Mouse (Mus musculus) spleen, postnatal 10 days (tissue): Measurements from ENCODE around the gene Polr1c.

Experiments used
- DNase-seq, 2 experiments: peaks; one replicate each; pipeline ENCODE4 v3.0.0; 2021 to 2022; ENCODE audit warnings: low spot score in 2 of 2

Gene Polr1c

DNA sequence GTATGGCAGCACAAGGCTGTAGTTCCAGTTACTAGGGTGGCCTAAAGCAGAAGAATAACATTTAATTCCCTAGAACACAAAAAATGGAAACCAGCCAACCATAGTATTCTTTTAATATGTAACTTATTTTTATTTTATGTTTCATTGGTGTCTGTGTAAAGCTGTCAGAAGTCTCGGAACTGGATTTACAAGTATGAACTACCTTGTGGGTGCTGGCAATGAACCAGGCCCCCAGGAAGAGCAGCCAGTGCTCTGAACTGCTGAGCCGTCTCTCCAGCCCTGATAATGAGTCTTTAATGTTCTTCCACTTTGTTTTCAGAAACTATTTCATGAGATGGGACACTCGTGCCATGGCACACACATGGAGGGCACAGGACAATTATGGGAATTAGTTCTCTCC lies 37.3 kb downstream of the Polr1c start:
- no peak for DNase-seq

DNA sequence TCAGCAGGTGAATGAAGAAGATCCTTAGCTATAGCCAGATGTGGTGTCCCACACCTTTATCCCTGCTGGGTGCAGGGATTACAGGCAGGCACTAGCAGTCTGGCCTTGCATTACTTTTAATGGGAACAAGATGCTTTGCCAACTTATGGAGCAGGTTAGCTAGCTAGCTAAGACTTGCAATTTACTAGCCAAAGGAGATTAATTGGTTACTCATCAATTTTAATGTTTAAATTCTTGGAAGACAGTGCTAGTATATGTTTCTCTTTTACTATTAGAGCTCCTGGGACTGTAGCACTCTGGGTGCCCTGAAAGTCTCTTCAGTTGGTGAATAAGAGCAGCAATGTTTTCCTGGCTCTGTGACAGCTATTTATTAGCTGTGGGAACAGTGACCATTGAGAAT lies 41.2 kb downstream of the Polr1c start:
- DNase-seq, result no peak

DNA sequence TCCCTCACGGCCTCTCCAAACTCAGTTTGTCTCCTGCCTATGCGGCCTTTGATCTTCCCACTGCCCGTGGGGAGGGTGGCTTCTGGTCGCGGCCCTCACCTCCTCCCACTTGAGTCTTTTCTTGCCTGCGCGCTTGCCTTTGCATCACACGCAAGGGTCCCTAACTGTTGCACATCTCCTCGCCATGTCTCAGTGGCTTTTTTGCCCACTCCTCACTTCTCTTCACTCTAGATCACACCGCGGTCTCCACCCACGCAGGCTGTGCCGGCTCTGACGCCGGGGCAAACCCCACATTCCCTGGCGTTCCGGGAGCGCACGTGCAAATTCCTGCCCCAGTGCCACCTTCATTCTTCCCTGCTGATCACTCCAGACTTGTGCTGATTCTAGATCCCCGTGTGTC lies 44.8 kb downstream of the Polr1c start:
- no peak for DNase-seq

DNA sequence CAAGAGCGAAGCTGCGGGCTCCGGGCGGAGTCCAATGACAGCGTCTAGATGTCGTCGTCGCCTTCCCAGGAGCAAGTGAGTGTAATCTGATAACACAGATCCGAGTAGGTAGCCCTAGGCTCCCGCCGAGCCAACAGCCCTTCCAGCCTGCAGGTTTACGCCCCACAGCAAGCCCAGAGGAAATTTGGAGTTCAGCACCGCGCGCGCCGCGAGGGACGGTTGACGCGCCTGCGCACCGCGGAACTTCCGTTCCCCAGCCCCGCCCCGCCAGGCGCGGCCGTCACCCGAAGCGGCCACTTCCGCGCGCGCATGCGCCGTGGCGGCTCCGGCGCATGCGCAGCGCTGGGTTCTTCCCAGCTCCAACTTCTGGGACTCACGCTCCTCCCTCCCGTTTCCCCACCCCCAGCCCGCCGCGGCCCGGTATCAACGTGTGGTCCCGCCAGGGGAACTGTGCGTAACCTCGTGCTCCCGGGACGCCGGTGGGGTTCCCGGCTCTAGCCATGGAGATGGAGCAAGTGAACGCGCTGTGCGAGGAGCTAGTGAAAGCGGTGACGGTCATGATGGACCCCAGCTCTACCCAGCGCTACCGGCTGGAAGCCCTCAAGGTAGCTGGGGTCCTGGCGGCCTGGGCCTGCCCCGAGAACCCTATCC lies 45.3 kb downstream of the Polr1c start, which contains the start of the genes Polh and Xpo5:
Gene Polh, minus strand, starts transcription at position 225 of the 651 bp plus-strand sequence.
Gene Xpo5, plus strand, starts transcription at position 362 of the 651 bp plus-strand sequence.
- DNase-seq, result peak; percentile 92 to 96

DNA sequence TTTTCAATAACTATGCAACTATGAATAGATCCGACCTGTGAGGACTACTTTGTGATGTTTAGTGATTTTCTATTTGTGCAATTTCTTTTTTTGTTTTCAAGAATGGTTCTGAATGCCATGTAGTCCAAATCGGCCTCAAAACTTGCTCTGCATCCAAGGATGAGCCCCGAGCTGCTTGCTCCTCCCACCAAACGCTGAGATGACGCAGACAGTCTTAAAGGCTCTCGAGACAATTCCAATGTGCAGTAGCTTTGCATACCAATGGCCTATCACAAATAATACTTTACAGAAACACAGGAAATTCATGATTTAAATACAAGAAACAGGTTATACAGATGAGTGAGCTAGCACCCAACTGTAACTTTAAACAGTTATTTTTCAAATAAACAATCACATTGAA lies 46.7 kb downstream of the Polr1c start:
- DNase-seq, result peak in 1 of 2 experiments; percentile 44
